Mouse (Mus musculus) inflammation-experienced regulatory T-cells, adult 16 weeks (primary cell): Measurements from ENCODE around the gene Foxred2. TPM values are rescaled to one million over a fixed set of nuclear protein-coding genes. Genes with fewer than 3 reads are reported as not detected.

ENCODE experiments used
- polyA plus RNA-seq: library from polyadenylated mRNA; unstranded; fragments of 100-300 nt; shearing (Covaris generic); gene quantifications from one replicate; pipeline ENCODE4 v1.2.1, GENCODE M21; 2017

Gene Foxred2
- polyA plus RNA-seq, result 7.4 TPM

DNA sequence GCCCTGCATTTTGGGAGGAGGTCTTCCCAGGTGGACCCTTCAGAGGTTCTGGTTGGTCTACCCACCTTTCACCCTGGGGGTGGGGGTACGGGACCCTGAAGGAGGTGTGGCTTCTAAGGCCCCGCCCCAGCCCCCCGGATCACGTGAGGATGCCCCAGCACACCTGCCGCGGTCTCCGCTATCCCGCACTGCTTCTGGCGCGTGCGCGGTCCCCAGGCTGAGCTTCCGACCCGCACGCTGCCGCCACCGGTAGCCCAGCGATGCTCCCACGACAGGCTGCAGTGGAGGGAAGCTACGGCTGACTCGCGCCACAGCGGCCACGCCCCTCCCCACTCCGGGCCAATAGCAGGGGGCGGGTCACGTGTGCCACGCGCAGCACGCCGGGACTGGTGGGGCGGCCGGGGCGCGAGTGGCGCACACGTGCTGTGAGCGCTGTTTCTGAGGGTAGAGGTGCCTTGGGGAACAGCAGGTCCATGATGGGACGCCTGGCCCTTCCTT, at the start of gene Foxred2:
Gene Foxred2, minus strand, starts transcription at position 319 of the 498 bp plus-strand sequence.

DNA sequence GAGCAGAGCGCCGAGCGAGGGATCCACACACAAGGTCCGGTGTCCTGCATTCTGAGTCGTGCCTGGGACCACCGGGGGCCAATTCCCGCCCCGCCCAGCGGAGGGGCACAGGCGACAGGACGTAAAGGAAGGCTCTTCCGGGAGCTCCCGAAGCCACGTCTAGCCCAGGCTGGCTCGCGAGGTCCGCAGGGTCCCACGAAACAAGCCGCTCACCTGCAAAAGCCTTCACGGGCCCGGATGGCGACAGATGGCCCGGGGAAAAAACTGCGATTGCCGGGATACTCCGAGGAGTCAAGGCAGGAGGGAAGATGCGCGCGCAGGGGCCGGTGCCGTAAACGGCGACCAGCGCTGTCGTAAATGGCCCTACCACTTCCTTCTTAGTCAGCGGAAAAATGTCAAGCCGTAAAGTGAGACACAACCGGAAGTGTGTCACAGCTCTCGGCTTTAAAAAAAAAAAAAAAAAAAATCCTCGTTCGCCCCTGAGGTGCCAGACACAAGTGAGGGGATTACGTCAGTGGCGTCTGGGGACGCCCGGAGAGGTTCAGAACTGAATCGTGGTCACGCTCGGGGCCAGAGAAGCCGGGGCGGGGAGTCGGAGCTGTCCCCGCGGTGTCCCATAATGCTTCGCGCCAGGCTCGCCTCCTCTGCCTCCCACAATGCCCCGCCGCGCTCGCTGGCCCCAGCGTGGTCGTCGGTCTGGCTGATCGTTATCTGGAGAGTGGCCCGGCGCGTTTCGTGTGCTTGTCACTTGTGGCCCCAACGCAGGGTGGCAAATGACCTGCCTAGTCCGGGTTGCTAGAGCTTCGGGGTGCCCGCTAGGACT, 14.2 kb upstream of the Foxred2 start, which contains the start of gene Eif3d:
Gene Eif3d, minus strand, starts transcription at position 344 of the 823 bp plus-strand sequence.

DNA sequence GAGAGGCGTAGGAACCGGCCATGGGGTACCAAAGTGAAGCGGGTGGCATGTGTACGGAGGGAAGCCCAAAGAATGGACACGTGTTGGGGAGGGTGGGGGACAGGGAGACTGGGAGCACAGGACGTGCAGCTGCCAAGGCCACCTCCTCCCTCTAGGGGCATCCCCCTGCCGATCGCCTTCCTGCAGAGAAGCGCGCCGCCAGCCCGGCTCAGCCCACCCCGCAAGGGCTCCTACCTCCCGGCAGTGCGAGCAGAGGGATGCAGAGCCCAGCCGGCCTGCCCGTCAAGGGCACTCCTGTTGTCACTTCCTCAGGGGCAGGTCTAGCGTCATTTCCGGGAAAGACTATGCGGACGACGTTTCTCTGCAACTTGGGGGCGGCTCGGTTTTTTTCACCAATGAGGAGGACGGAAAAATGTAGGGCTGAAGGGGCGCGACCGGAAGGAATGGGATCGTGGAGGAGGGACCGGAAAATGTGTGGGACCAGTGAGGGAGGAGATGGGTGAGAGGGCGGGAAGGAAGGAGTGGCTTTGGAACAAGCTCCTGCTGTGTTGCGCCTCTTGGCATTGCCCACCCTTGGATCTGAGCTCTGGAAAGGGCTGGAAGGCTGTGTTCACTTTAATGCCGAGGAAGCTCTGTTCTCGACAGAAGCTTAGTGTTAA, 27.7 kb downstream of the Foxred2 start, which contains the start of gene Txn2:
Gene Txn2, minus strand, starts transcription at position 334 of the 659 bp plus-strand sequence.

Other genes starting within 250 kb of the Foxred2 start
- 23.4 TPM for gene Apol9b, start 227.7 kb downstream of the Foxred2 start, polyA plus RNA-seq
- gene Apol8, start 199.7 kb downstream of the Foxred2 start, polyA plus RNA-seq, result 0.11 TPM
- 393 TPM for gene Myh9, start 114.5 kb downstream of the Foxred2 start, polyA plus RNA-seq
- gene Txn2, start 27.7 kb downstream of the Foxred2 start, polyA plus RNA-seq, result 234 TPM
- 207 TPM for gene Eif3d, start 14.1 kb upstream of the Foxred2 start, polyA plus RNA-seq
- not detected for gene Cacng2, start 163.3 kb upstream of the Foxred2 start, polyA plus RNA-seq
- 73.9 TPM for gene Ift27, start 217.4 kb upstream of the Foxred2 start, polyA plus RNA-seq
- gene Pvalb, start 249.7 kb upstream of the Foxred2 start, polyA plus RNA-seq, result not detected